Mouse (Mus musculus): ENCODE results near the gene Gm29609. TPM values are rescaled to one million over a fixed set of nuclear protein-coding genes. Genes with fewer than 3 reads are reported as not detected.
A peak's percentile ranks its signal among the peaks of the same experiment; 100 is the strongest.

The Gm29609 gene
- total and polyA plus RNA-seq, 3 experiments: 0.57 to 2.7 (median 1.2) TPM

DNA sequence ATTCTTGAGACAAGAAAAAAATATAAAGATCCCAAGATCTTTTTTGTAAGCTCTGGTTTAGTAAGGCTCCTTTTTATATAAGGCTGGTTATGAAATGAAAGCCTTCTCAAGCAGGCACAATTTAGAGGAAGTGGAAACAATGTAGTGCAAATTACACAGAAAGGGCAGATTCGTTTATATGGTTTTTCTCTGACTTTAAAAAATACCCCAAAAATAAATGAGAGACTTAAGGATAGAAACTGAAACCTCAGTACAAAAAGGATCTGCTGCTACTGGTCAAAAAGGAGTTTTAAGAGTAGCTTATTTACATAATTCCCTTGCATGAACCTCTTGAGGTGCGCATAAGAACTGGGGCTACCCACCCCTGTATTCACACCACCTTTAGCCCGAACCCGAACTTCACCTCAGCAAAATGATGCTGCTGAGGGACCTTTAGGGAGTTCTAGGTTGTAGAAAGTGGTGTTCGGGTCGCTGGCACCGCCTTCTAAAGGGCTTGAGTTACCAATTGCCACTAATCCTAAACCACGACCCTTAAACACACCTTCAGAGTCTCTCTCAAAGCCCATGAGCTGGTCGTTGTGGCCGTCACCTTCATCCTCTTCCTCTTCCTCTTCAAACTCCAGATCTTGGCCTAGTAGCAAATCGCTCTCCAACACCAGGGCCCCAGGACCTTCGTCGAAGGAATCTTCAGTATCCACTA, 21.5 kb upstream of the Gm29609 start:
- Histone ChIP-seq H3K27me3 (replicated peaks) (no peaks in the 10 kb centered on the region), H3K4me3 (replicated peaks in 1 of 3; ENCODE audit: low read depth in 2 of 3, low read length in 2 of 3, poor library complexity in 1 of 3) (peak overlapping the region; percentile 64 to 81 (median 78)), H3K27ac (ENCODE audit: insufficient read depth, low read depth) (peak overlapping the region; percentile 77), H3K9me3 (replicated peaks; ENCODE audit: low read length) (no peaks in the 10 kb centered on the region), H3K9ac (ENCODE audit: insufficient read depth, low read depth) (peak overlapping the region; percentile 92), H3K36me3 (replicated peaks in 1 of 2; ENCODE audit: control insufficient read depth in 1 of 2, insufficient read depth in 1 of 2, low read length in 1 of 2) (peaks cover 75 to 85% of the 10 kb centered on the region in 2 experiments), H3K79me2 (replicated peaks; ENCODE audit: control insufficient read depth, extremely low read depth, insufficient read depth, poor library complexity, severe bottlenecking) (peaks cover 7% of the 10 kb centered on the region), H3K4me2 (ENCODE audit: insufficient read depth, low read depth, poor library complexity, severe bottlenecking) (peak overlapping the region; percentile 94), H3K4me1 (ENCODE audit: control insufficient read depth in 1 of 2, insufficient read depth in 2 of 2) (peaks cover 6 to 23% of the 10 kb centered on the region in 2 experiments)
- dilution Hi-C loops (cut with MboI; ENCODE audit: extremely low pct_ligation_motif_present, extremely low pct_unique_long_range_greater_than_20kb, low sequenced_read_pairs) (no loop called here), in situ Hi-C loops (cut with MboI; ENCODE audit: low pct_ligation_motif_present, low pct_unique_long_range_greater_than_20kb, low sequenced_read_pairs) (no loop called here)
- peak; percentile 39 for DNase-seq (ENCODE audit: extremely low read depth)
- no peak; the same call in 1 of the 2 replicates for TF ChIP-seq MXI1 (IDR thresholded peaks at IDR 0.05; ENCODE audit: low read depth, low read length)
- no peak for TF ChIP-seq UBTF (IDR thresholded peaks at IDR 0.05; ENCODE audit: low read depth, low read length)
- TF ChIP-seq IRF4 (IDR thresholded peaks at IDR 0.05; ENCODE audit: low read depth, low read length): no peak
- TF ChIP-seq TBP (conservative IDR thresholded peaks at IDR 0.05; ENCODE audit: low read depth, low read length): 0 out of 2 replicates have a peak, but pooled peaks have one; percentile 30
- TF ChIP-seq ZMIZ1 (IDR thresholded peaks at IDR 0.05; ENCODE audit: low read depth, low read length): peak; percentile 75
- TF ChIP-seq EP300 (IDR thresholded peaks at IDR 0.05; ENCODE audit: low read length): no peak
- no peak for TF ChIP-seq HCFC1 (IDR thresholded peaks at IDR 0.05; ENCODE audit: low read depth, low read length)
- peak; percentile 51; the same call in 1 of the 2 replicates for TF ChIP-seq CHD2 (IDR thresholded peaks at IDR 0.05; ENCODE audit: low read length)
- no peak for TF ChIP-seq JUN (IDR thresholded peaks at IDR 0.05; ENCODE audit: insufficient read depth, low read depth, low read length)
- no peak for TF ChIP-seq ETS1 (conservative IDR thresholded peaks at IDR 0.05; ENCODE audit: low read depth, low read length)
- no peak for TF ChIP-seq MYC (IDR thresholded peaks at IDR 0.05; ENCODE audit: low read depth, low read length)
- TF ChIP-seq E2F4 (IDR thresholded peaks at IDR 0.05; ENCODE audit: insufficient replicate concordance, low read depth, low read length): no peak
- TF ChIP-seq MEF2A (IDR thresholded peaks at IDR 0.05; ENCODE audit: borderline replicate concordance, low read depth, low read length): no peak
- no peak for TF ChIP-seq ZNF384 (IDR thresholded peaks at IDR 0.05; ENCODE audit: low read depth, low read length)
- TF ChIP-seq SMC3 (IDR thresholded peaks at IDR 0.05; ENCODE audit: low read depth, low read length): no peak

DNA sequence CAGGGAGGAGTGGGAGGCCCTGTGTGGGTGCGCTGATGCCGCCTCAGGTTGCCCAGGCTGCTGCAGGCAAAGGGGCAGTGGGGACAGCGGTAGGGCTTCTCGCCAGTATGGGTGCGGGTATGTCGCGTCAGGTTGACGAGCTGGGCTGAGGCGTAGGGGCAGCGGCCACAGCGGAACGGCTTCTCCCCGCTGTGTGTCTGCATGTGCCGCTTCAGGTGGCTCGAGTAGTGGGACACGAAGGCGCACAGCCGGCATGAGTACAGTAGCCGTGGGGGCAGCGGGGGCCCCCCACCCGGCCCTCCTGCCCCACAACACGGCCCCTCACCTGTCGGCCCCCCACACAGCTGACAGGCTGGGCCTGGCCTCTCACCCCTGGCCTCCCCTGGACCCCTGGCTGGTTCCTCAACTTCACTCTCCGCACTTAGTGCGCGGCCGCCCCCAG, 20.6 kb upstream of the Gm29609 start:
- TF ChIP-seq PAX5 (IDR thresholded peaks at IDR 0.05; ENCODE audit: low read length): no peak
- no peak for TF ChIP-seq USF2 (conservative IDR thresholded peaks at IDR 0.05; ENCODE audit: low read depth, low read length)
- no peak for TF ChIP-seq POLR2A (IDR thresholded peaks at IDR 0.05; ENCODE audit: low read depth, low read length)
- TF ChIP-seq MEF2A (IDR thresholded peaks at IDR 0.05; ENCODE audit: borderline replicate concordance, low read depth, low read length): no peak
- TF ChIP-seq MXI1 (IDR thresholded peaks at IDR 0.05; ENCODE audit: low read depth, low read length): no peak
- no peak for DNase-seq (ENCODE audit: extremely low read depth)
- in situ Hi-C loops (cut with MboI; ENCODE audit: low pct_ligation_motif_present, low pct_unique_long_range_greater_than_20kb, low sequenced_read_pairs) (no loop called here), dilution Hi-C loops (cut with MboI; ENCODE audit: extremely low pct_ligation_motif_present, extremely low pct_unique_long_range_greater_than_20kb, low sequenced_read_pairs) (no loop called here)
- Histone ChIP-seq H3K27ac (ENCODE audit: insufficient read depth, low read depth) (no peak overlapping the region), H3K4me2 (ENCODE audit: insufficient read depth, low read depth, poor library complexity, severe bottlenecking) (peak overlapping the region; percentile 67; the same call in 1 of the 2 replicates), H3K9me3 (replicated peaks; ENCODE audit: low read length) (no peaks in the 10 kb centered on the region), H3K4me3 (replicated peaks in 1 of 3; ENCODE audit: low read depth in 2 of 3, low read length in 2 of 3, poor library complexity in 1 of 3) (peak overlapping the region in 2 of 3 experiments; percentile 19 to 81), H3K27me3 (replicated peaks) (no peaks in the 10 kb centered on the region), H3K79me2 (replicated peaks; ENCODE audit: control insufficient read depth, extremely low read depth, insufficient read depth, poor library complexity, severe bottlenecking) (peaks cover 7% of the 10 kb centered on the region), H3K36me3 (replicated peaks in 1 of 2; ENCODE audit: control insufficient read depth in 1 of 2, insufficient read depth in 1 of 2, low read length in 1 of 2) (peaks cover 76 to 85% of the 10 kb centered on the region in 2 experiments), H3K4me1 (ENCODE audit: control insufficient read depth in 1 of 2, insufficient read depth in 2 of 2) (peaks cover 6 to 26% of the 10 kb centered on the region in 2 experiments), H3K9ac (ENCODE audit: insufficient read depth, low read depth) (no peak overlapping the region)
